Mouse (Mus musculus): Measurements from ENCODE around the gene Wdr18. TPM values are rescaled to one million over a fixed set of nuclear protein-coding genes. Genes with fewer than 3 reads are reported as not detected.

The Wdr18 gene
- polyA plus RNA-seq, 1 experiment from 2014 or later: 115 TPM

DNA sequence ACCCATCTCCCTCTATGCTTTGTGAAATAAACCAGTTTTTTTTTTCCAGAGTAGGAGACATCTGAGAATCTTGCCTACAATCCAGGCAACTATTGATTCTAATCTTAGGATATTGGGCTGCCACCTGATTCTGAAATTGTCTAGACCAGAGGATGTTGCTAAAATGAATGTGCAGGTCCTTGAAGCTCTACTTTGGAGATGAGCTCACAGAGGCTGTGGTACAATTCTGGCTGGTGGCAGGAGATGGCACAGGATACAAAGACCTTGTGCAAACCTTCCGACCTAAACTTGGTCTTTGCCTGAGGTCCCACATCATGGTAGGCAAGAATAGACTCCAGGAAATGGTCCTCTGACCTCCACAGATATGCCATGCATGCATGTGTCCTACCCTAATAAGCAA is 35.7 kb downstream of the Wdr18 start:
- H3K9me3 ChIP-seq (replicated peaks): peaks cover 7% of the 10 kb centered on the region; the same call in 1 of the 2 replicates
- no peak for ATAC-seq (replicated peaks; ENCODE audit: low FRiP score)
- no peak overlapping the region for H3K9ac ChIP-seq
- H3K27ac ChIP-seq: peak overlapping the region; percentile 39; the same call in 1 of the 2 replicates
- H3K36me3 ChIP-seq: peaks cover 46% of the 10 kb centered on the region
- 69% methylated on average over 1 of the region's 1 CpGs for WGBS
- H3K4me3 ChIP-seq (replicated peaks): no peak overlapping the region
- peaks cover 35% of the 10 kb centered on the region for H3K4me1 ChIP-seq
- H3K4me2 ChIP-seq: no peak overlapping the region
- peaks cover 4% of the 10 kb centered on the region for H3K27me3 ChIP-seq

GRCm38 (mm10) chr10:79996272-79997033 is 36.5 kb downstream of the Wdr18 start, which contains the start of gene Abca7:
Gene Abca7 (plus strand): TSS chr10:79996494.
- Histone ChIP-seq H3K4me1 (peaks cover 28% of the 10 kb centered on the region), H3K4me3 (replicated peaks) (peak within 1 kb of the TSS; percentile 61), H3K36me3 (peaks cover 38% of the 10 kb centered on the region), H3K27ac (peak within 1 kb of the TSS; percentile 77), H3K4me2 (peak within 1 kb of the TSS; percentile 87), H3K9ac (peak within 1 kb of the TSS; percentile 62), H3K9me3 (replicated peaks) (peaks cover 3% of the 10 kb centered on the region; the same call in 1 of the 2 replicates), H3K27me3 (peaks cover 9% of the 10 kb centered on the region)
- ATAC-seq (replicated peaks; ENCODE audit: low FRiP score): peak; percentile 89
- under 1% methylated on average over 34 of the region's 34 CpGs for WGBS

- Histone ChIP-seq H3K9ac (peak overlapping the region; percentile 62), H3K4me1 (peaks cover 32% of the 10 kb centered on the region), H3K4me2 (peak overlapping the region; percentile 87), H3K27me3 (peaks cover 16% of the 10 kb centered on the region), H3K27ac (peak overlapping the region; percentile 77), H3K4me3 (replicated peaks) (peak overlapping the region; percentile 61), H3K36me3 (peaks cover 30% of the 10 kb centered on the region), H3K9me3 (replicated peaks) (no peaks in the 10 kb centered on the region)
- ATAC-seq (replicated peaks; ENCODE audit: low FRiP score): peak; percentile 67
- WGBS: under 1% methylated on average over 35 of the region's 35 CpGs
Observed at GRCm38 (mm10) chr10:79997034-79997760, 37.2 kb downstream of the Wdr18 start.

GRCm38 (mm10) chr10:79997819-79998218 is 37.9 kb downstream of the Wdr18 start:
- H3K36me3 ChIP-seq: peaks cover 24% of the 10 kb centered on the region
- H3K4me1 ChIP-seq: peaks cover 37% of the 10 kb centered on the region
- 13% methylated on average over 15 of the region's 15 CpGs for WGBS
- peak overlapping the region; percentile 61 for H3K4me3 ChIP-seq (replicated peaks)
- H3K27ac ChIP-seq: no peak overlapping the region
- no peaks in the 10 kb centered on the region for H3K9me3 ChIP-seq (replicated peaks)
- ATAC-seq (replicated peaks; ENCODE audit: low FRiP score): no peak
- H3K27me3 ChIP-seq: peaks cover 16% of the 10 kb centered on the region
- H3K9ac ChIP-seq: no peak overlapping the region; the same call in 1 of the 2 replicates
- H3K4me2 ChIP-seq: peak overlapping the region; percentile 87

GRCm38 (mm10) chr10:80001945-80002344 is 42.0 kb downstream of the Wdr18 start:
- 75% methylated on average over 9 of the region's 9 CpGs for WGBS
- H3K9me3 ChIP-seq (replicated peaks): no peaks in the 10 kb centered on the region
- ATAC-seq (replicated peaks; ENCODE audit: low FRiP score): no peak

GRCm38 (mm10) chr10:80002829-80003228 is 42.9 kb downstream of the Wdr18 start:
- Histone ChIP-seq H3K4me1 (peaks cover 29% of the 10 kb centered on the region), H3K27ac (no peak overlapping the region), H3K4me2 (peak overlapping the region; percentile 10; the same call in 1 of the 2 replicates), H3K27me3 (peaks cover 19% of the 10 kb centered on the region), H3K9ac (no peak overlapping the region), H3K36me3 (no peaks in the 10 kb centered on the region), H3K9me3 (replicated peaks) (no peaks in the 10 kb centered on the region), H3K4me3 (replicated peaks) (no peak overlapping the region)
- ATAC-seq (replicated peaks; ENCODE audit: low FRiP score): no peak
- WGBS: 26% methylated on average over 21 of the region's 21 CpGs

More at GRCm38 (mm10) chr10:80001945-80002344, 42.0 kb downstream of the Wdr18 start:
- H3K36me3 ChIP-seq: no peaks in the 10 kb centered on the region
- no peak overlapping the region for H3K9ac ChIP-seq
- H3K4me1 ChIP-seq: peaks cover 37% of the 10 kb centered on the region
- no peak overlapping the region for H3K4me2 ChIP-seq
- H3K27me3 ChIP-seq: peaks cover 19% of the 10 kb centered on the region
- no peak overlapping the region for H3K27ac ChIP-seq
- H3K4me3 ChIP-seq (replicated peaks): no peak overlapping the region

DNA sequence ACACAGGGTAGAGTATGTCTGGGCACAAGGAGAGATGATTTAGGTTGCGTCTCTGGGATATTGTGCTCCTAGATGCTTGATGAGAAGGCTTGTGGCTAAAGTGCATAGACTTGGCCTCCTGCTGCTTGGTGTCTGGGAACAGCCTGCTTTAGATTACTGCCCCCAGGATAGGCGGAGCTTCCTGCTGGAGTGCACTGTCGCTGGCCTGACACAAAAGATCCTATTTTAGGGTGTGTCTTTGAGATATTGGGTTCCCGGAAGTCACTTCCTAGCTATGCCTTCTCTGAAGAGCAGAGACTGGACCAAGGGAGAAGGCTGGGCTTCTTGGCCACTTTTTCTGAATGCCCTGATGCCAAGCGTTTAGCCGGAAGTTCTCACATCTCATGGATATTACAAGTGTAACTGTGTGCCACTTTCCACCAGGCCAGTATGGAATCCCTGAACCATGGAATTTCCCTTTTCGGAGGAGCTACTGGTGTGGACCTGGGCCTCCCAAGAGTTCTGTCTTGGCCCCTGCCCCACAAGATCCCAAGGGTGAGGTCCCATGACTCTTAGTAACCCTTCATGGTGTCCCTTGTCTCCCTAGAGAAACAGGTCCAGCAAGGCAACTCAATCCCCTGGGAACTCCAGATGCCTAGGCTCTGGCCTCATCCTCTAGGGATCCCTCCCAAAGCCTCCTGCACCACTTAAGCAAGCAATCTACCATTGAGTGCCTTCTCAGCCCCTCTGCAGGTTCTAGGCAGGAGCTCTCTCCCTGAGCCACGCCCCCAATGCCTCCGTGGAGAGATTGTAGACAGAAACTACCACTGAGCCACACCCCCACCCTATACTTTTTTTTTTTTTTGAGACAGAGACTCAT is 43.7 kb downstream of the Wdr18 start:
- ATAC-seq (replicated peaks; ENCODE audit: low FRiP score): no peak
- Histone ChIP-seq H3K9ac (no peak overlapping the region), H3K27me3 (peaks cover 19% of the 10 kb centered on the region), H3K4me2 (no peak overlapping the region), H3K4me1 (peaks cover 21% of the 10 kb centered on the region), H3K36me3 (peaks cover 3% of the 10 kb centered on the region; the same call in 1 of the 2 replicates), H3K9me3 (replicated peaks) (no peaks in the 10 kb centered on the region), H3K27ac (no peak overlapping the region), H3K4me3 (replicated peaks) (no peak overlapping the region)
- WGBS: 62% methylated on average over 9 of the region's 9 CpGs

DNA sequence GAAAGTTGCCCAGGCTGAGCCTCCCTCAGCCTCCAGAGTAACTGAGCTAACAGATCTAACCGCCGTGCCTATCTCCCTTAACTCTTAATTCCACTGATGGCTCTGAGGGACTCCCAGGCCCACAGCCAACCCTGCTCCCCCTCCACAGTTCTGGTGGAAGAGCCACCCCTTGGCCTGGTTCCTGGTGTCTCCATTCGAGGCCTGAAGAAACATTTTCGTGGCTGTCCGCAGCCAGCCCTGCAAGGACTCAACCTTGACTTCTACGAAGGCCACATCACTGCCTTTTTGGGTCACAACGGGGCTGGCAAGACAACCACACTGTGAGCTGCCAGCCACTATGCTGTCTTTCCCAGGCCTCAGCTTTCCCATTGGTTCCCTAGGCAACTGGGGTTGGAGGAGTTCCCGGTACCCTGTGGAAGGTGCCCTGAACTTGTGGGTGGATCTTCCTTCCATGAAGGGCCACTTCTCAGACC is 44.3 kb downstream of the Wdr18 start:
- peaks cover 19% of the 10 kb centered on the region for H3K27me3 ChIP-seq
- H3K27ac ChIP-seq: no peak overlapping the region
- H3K4me1 ChIP-seq: peaks cover 19% of the 10 kb centered on the region
- H3K36me3 ChIP-seq: peaks cover 7% of the 10 kb centered on the region; the same call in 1 of the 2 replicates
- ATAC-seq (replicated peaks; ENCODE audit: low FRiP score): no peak
- no peaks in the 10 kb centered on the region for H3K9me3 ChIP-seq (replicated peaks)
- no peak overlapping the region for H3K4me2 ChIP-seq
- H3K4me3 ChIP-seq (replicated peaks): no peak overlapping the region
- H3K9ac ChIP-seq: no peak overlapping the region
- 86% methylated on average over 8 of the region's 8 CpGs for WGBS

DNA sequence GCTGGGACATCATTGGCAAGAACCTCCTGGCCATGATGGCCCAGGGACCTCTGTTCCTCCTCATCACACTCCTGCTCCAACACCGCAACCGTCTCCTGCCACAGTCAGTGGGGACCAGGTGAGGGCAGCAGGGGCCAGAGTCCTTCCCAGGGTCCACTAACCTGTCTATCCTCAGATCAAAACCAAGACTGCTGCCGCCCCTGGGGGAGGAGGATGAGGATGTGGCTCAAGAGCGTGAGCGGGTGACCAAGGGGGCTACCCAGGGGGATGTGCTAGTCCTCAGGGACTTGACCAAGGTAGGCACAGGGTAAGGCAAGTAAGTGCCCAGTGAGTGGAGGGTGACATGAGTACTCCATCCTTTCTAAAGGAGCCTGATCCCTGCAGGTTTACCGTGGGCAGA is 51.8 kb downstream of the Wdr18 start:
- Histone ChIP-seq H3K4me1 (peaks cover 12% of the 10 kb centered on the region; the same call in 1 of the 2 replicates), H3K27ac (no peak overlapping the region), H3K9me3 (replicated peaks) (peaks cover 3% of the 10 kb centered on the region; the same call in 1 of the 2 replicates), H3K9ac (no peak overlapping the region), H3K27me3 (peaks cover 46% of the 10 kb centered on the region), H3K4me2 (no peak overlapping the region), H3K36me3 (peaks cover 30% of the 10 kb centered on the region), H3K4me3 (replicated peaks) (no peak overlapping the region)
- WGBS: 82% methylated on average over 6 of the region's 6 CpGs
- ATAC-seq (replicated peaks; ENCODE audit: low FRiP score): no peak

DNA sequence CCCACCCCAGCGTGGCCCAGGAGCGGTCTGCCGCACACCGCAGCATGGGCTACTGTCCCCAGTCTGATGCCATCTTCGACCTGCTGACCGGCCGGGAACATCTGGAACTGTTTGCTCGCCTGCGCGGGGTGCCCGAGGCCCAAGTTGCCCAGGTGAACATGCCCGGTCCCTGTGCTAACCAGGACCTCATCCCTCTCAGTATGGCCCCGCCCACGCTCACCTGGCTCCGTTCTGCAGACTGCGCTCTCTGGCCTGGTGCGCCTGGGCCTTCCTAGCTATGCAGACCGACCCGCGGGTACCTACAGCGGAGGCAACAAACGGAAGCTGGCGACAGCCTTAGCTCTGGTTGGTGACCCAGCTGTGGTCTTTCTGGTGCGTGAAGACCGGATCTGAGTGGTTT is 53.7 kb downstream of the Wdr18 start:
- peaks cover 27% of the 10 kb centered on the region for H3K36me3 ChIP-seq
- no peak overlapping the region for H3K27ac ChIP-seq
- peaks cover 3% of the 10 kb centered on the region; the same call in 1 of the 2 replicates for H3K9me3 ChIP-seq (replicated peaks)
- 35% methylated on average over 25 of the region's 25 CpGs for WGBS
- ATAC-seq (replicated peaks; ENCODE audit: low FRiP score): no peak
- no peak overlapping the region for H3K9ac ChIP-seq
- H3K4me1 ChIP-seq: peaks cover 14% of the 10 kb centered on the region
- H3K4me2 ChIP-seq: no peak overlapping the region
- no peak overlapping the region for H3K4me3 ChIP-seq (replicated peaks)
- H3K27me3 ChIP-seq: peaks cover 50% of the 10 kb centered on the region

Measured in kidney, embryonic 15.5 days (tissue).